Mouse (Mus musculus) adrenal gland, postnatal 10 days (tissue): ENCODE data around the gene Gm6482. TPM values are rescaled to one million over a fixed set of nuclear protein-coding genes. Genes with fewer than 3 reads are reported as not detected.
A peak's percentile ranks its signal among the peaks of the same experiment; 100 is the strongest.
"Not testable (repeated sequence)": the region's sequence is repeated elsewhere in the genome, so short reads cannot be mapped to it uniquely, and the experiment has no call there.

Experiments used
- DNase-seq: peaks from one replicate; pipeline ENCODE4 v3.0.0; 2021; ENCODE audit warnings: mixed read lengths
- long read RNA-seq, 2 experiments: library from polyadenylated mRNA; stranded (forward); transcript quantifications; one replicate each; pipeline ENCODE4 v2.0.0; 2021
- total RNA-seq, 2 experiments: library from RNA; stranded (reverse); gene quantifications; 2 replicates each; pipeline ENCODE4 v1.2.3; 2021

Gm6482 gene
- not detected for total RNA-seq
- long read RNA-seq, experiment 1 = 0 reads
- long read RNA-seq, experiment 2 = 0 reads

DNA sequence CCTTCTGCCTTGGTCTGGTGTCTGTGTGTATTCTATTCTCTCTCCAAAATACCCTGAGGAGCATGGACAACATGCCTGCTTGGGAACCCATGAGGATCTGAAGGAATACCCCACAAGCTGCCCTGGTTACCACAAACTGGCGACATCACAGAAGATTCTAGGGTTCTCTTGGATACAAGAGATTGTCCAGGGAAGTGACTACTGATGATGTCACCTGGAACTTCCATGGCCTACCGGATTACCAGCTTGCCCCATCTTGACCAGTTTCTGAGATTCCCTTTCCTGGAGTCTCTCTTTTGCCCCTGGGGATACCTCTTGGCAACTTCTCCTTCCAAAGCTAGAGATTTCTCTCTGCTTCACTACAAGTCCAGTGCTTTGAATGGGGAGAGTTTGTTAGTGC, at the start of gene Gm6482:
Gene Gm6482 (minus strand): TSS at position 101 of the 400 bp plus-strand sequence.
- DNase-seq = not testable (repeated sequence)

DNA sequence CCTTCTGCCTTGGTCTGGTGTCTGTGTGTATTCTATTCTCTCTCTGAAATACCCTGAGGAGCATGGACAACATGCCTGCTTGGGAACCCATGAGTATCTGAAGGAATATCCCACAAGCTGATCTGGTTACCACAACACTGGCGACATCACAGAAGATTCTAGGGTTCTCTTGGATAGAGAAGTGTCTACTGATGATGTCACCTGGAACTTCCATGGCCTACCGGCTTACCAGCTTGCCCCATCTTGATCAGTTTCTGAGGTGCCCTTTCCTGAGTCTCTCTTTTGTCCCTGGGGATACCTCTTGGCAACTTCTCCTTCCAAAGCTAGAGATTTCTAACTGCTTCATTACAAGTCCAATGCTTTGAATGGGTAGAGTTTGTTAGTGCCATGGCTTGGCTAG, 45.3 kb upstream of the Gm6482 start, which contains the start of gene Gm7954:
Gene Gm7954 (minus strand): TSS at position 101 of the 400 bp plus-strand sequence.
- not testable (repeated sequence) for DNase-seq

DNA sequence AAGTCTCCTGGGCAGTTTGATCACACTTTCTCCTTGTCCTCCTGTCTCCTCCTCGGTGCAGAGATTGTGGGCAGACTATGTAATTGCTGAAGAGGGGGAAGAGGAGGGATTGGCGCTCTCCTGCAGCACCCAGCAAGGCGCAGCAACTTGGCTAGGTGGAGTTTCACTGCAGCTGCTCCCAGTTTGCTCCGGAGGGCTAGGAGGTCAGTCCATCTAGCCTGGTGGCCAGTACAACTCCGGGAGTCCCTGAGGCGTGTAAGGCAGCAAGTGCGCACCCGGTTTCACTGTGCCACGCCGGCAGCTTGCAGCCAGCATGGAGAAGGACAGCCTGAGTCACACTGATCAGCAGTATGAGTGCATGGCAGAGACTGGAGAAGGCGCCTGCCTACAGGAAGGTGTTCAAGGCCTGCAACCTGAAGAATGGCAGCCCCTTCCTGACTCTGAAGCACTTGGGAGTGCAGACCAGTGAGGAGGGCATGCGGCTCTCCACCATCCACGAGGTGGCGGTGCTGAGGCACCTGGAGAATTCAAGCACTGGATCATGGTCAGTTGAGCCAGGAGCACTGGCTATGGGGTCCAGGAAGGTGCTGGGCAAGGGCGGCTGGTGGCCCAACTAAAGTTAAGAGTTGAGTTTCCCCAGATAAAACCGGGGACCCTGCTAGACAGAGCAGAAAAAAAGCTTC, 17.5 kb upstream of the Gm6482 start:
- peak; percentile 44 for DNase-seq

DNA sequence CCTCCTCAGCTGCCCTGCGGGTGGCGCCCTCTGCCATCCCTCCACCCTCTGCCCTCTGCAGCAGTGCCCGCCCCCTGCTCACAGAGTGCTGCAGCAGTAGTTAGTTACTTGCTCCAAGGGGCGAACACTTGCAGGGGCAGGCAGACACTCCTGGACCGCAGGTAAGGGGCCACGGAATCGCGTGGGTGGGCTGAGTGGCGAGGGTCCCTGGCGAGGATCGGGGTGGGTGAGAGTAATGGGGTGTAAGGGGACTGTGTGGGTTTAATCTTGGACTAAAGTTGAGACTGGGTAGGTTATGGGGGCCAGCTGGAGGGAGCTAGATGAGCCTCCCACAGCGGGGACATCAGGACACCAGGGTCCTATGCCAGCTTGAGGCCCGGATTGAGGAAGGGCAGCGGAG, 16.6 kb upstream of the Gm6482 start:
- peak; percentile 3 for DNase-seq

DNA sequence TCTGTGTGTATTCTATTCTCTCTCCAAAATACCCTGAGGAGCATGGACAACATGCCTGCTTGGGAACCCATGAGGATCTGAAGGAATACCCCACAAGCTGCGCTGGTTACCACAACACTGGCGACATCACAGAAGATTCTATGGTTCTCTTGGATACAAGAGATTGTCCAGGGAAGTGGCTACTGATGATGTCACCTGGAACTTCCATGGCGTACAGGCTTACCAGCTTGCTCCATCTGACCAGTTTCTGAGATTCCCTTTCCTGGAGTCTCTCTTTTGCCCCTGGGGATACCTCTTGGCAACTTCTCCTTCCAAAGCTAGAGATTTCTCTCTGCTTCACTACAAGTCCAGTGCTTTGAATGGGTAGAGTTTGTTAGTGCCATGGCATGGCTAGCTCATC, 21.8 kb downstream of the Gm6482 start, which contains the start of gene Gm7945:
Gene Gm7945 (minus strand): TSS at position 101 of the 400 bp plus-strand sequence.
- not testable (repeated sequence) for DNase-seq

Other genes with a start within 250 kb of the Gm6482 start
- gene Sftpd, start 223.1 kb downstream of the Gm6482 start, total RNA-seq = not detected
- under 1 TPM in 1 of 2 experiments, not detected in 1; 0.30 TPM for gene Gm2832, start 129.5 kb downstream of the Gm6482 start, total RNA-seq
- not detected for gene Gm5798, start 59.7 kb downstream of the Gm6482 start, total RNA-seq
- gene Gm7945, start 21.9 kb downstream of the Gm6482 start, total RNA-seq = not detected
- not detected for gene Gm7954, start 45.2 kb upstream of the Gm6482 start, total RNA-seq
- gene Gm3486, start 81.2 kb upstream of the Gm6482 start, total RNA-seq = not detected
- not detected for gene Gm7970, start 147.3 kb upstream of the Gm6482 start, total RNA-seq
- not detected for gene 1700049E17Rik2, start 164.9 kb upstream of the Gm6482 start, total RNA-seq
- gene Gm3072, start 216.3 kb upstream of the Gm6482 start, total RNA-seq = not detected
- not detected for gene Gm3676, start 238.2 kb upstream of the Gm6482 start, total RNA-seq